Mouse (Mus musculus): ENCODE data around the gene Tmeff2. TPM values are rescaled to one million over a fixed set of nuclear protein-coding genes. Genes with fewer than 3 reads are reported as not detected.

The Tmeff2 gene
- polyA plus RNA-seq, 3 experiments from 2014 or later: not detected

- no peak for ATAC-seq
Observed at GRCm38 (mm10) chr1:51216292-51217050, 316.0 kb downstream of the Tmeff2 start.

DNA sequence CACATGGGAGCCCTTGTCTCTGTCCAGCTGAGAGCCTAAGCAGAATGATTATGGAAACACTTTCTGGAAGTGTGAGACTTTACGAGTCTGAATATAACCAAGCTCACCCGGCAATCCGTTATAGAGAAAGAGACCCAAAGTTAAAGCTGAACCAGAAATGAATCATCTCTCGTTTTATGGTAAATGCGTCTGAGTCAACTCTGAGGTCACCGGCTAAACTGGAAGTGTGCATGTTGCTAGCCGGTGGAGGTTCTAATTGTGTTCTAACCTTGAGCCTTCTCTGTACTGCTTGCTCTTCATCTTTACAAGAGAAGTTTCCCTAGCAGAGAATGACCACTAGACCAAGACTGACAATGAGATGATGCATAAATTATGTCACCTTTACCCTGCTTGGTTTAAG is 316.8 kb downstream of the Tmeff2 start:
- no peak for ATAC-seq

DNA sequence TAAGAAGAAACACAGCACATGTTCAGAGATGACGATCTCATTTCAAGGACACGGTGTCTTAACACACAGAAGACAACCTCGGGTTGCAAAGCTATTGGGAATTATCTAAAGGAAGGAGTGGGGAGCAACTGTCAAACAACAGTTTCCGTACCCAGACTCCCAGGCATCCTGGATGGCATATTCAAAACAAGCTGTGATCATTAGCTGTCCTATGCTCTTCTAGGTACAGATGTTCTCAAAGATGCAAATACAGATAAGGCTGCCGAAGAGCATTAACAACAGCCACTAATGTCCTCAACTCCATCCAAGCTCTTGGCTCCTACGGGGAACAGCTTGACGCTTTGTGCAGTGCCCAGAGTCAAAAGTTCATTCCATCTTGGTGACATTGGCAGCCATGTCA is 324.7 kb downstream of the Tmeff2 start:
- ATAC-seq: no peak
